Mouse (Mus musculus) kidney, postnatal 0 days (tissue): Measurements from ENCODE around the gene Net1. TPM values are rescaled to one million over a fixed set of nuclear protein-coding genes. Genes with fewer than 3 reads are reported as not detected.

ENCODE experiments used
- ATAC-seq: fragments of 200-750 bp; cut with Nextera tagmentation; replicated peaks from 2 replicates; pipeline ENCODE4 v1.8.0; 2017; ENCODE audit warnings: low read depth, moderate number of reproducible peaks, moderate TSS enrichment, moderate library complexity; ENCODE audit not compliant: low FRiP score
- DNase-seq: peaks from one replicate; pipeline ENCODE4 v3.0.0-alpha.2; 2016; ENCODE audit warnings: low spot score
- H3K27ac ChIP-seq: fragments of 300-500 bp; sonication (generic); 2 replicates; pipeline ENCODE4 v1.5.1; 2014; ENCODE audit warnings: mild to moderate bottlenecking
- H3K27me3 ChIP-seq: fragments of 300-500 bp; sonication (generic); 2 replicates; pipeline ENCODE4 v1.6.1; 2014; ENCODE audit warnings: low read length, mixed read lengths; ENCODE audit not compliant: insufficient read depth
- H3K36me3 ChIP-seq: fragments of 300-500 bp; sonication (generic); 2 replicates; pipeline ENCODE4 v1.6.1; 2014; ENCODE audit warnings: low read length, mixed read lengths; ENCODE audit not compliant: insufficient read depth
- H3K4me1 ChIP-seq: fragments of 300-500 bp; sonication (generic); replicated peaks from 2 replicates; pipeline ENCODE4 v1.6.1; 2014; ENCODE audit warnings: antibody characterized with exemption, low read length, mixed read lengths; ENCODE audit not compliant: insufficient read depth
- H3K4me2 ChIP-seq: fragments of 300-500 bp; sonication (generic); 2 replicates; pipeline ENCODE4 v1.6.1; 2014; ENCODE audit warnings: mild to moderate bottlenecking, low read length, moderate library complexity, mixed read lengths
- H3K4me3 ChIP-seq: fragments of 300-500 bp; sonication (generic); replicated peaks from 2 replicates; pipeline ENCODE4 v1.5.1; 2014; ENCODE audit warnings: low read depth, low read length
- H3K9ac ChIP-seq: fragments of 300-500 bp; sonication (generic); 2 replicates; pipeline ENCODE4 v1.6.1; 2014; ENCODE audit warnings: low read depth, low read length
- H3K9me3 ChIP-seq: fragments of 300-500 bp; sonication (generic); replicated peaks from 2 replicates; pipeline ENCODE4 v1.6.1; 2016; ENCODE audit warnings: low read length, inconsistent platforms, mixed read lengths
- CTCF ChIP-seq: IDR thresholded peaks from 2 replicates; pipeline ENCODE4 v1.5.1; 2016; ENCODE audit warnings: antibody characterized with exemption, low read depth, mild to moderate bottlenecking, moderate library complexity
- WGBS: fragments of 180-500 bp; shearing (Covaris S2); extraction: QIAGEN DNeasy Blood & Tissue Kit; methylation state at CpG from one replicate; pipeline ENCODE4 v1.1.7; 2014; 5-methylcytosine and 5-hydroxymethylcytosine counted together
- polyA plus RNA-seq: library from polyadenylated mRNA; unstranded; fragments of >200 nt; fragmentation: Nextera tagmentation; extraction: Ambion mirVana; gene quantifications from 2 replicates; pipeline ENCODE4 v1.2.1, GENCODE M21; 2015

The Net1 gene
- polyA plus RNA-seq, 1 experiment from 2014 or later, result 46.0 TPM

- peak; percentile 8; the same call in 1 of the 2 replicates for TF ChIP-seq CTCF
- peak; percentile 97 for ATAC-seq
- Histone ChIP-seq H3K9ac (peak overlapping the region; percentile 63), H3K9me3 (no peaks in the 10 kb centered on the region), H3K27me3 (no peaks in the 10 kb centered on the region), H3K4me1 (no peaks in the 10 kb centered on the region; the same call in 1 of the 2 replicates), H3K4me2 (peak overlapping the region; percentile 54), H3K27ac (peak overlapping the region; percentile 38; the same call in 1 of the 2 replicates), H3K4me3 (peak overlapping the region; percentile 44), H3K36me3 (0 out of 2 replicates have a peak, but pooled peaks cover 4% of the 10 kb centered on the region)
- DNase-seq, result peak; percentile 87
- WGBS, result under 1% methylated on average over 35 of the region's 35 CpGs
These were observed 24.8 kb downstream of the Net1 start for GRCm38 (mm10) chr13:3893126-3893734.

GRCm38 (mm10) chr13:3892601-3893000 lies 25.4 kb downstream of the Net1 start:
- peak overlapping the region; percentile 63; the same call in 1 of the 2 replicates for H3K9ac ChIP-seq
- H3K27me3 ChIP-seq, result no peaks in the 10 kb centered on the region
- peaks cover 9% of the 10 kb centered on the region for H3K36me3 ChIP-seq
- H3K4me1 ChIP-seq, result no peaks in the 10 kb centered on the region; the same call in 1 of the 2 replicates
- WGBS, result 18% methylated on average over 7 of the region's 7 CpGs
- H3K4me2 ChIP-seq, result peak overlapping the region; percentile 54
- 0 out of 2 replicates have a peak overlapping the region, but pooled peaks have one; percentile 51 for H3K27ac ChIP-seq
- H3K9me3 ChIP-seq, result no peaks in the 10 kb centered on the region
- H3K4me3 ChIP-seq, result peak overlapping the region; percentile 44
- ATAC-seq, result no peak
- TF ChIP-seq CTCF, result no peak
- DNase-seq, result peak; percentile 25

- DNase-seq (peak; percentile 39), ATAC-seq (peak; percentile 43)
- Histone ChIP-seq H3K27me3 (no peaks in the 10 kb centered on the region), H3K4me1 (no peaks in the 10 kb centered on the region; the same call in 1 of the 2 replicates), H3K27ac (peak overlapping the region; percentile 51), H3K9me3 (no peaks in the 10 kb centered on the region), H3K36me3 (peaks cover 19% of the 10 kb centered on the region), H3K4me3 (peak overlapping the region; percentile 44), H3K9ac (peak overlapping the region; percentile 63; the same call in 1 of the 2 replicates), H3K4me2 (peak overlapping the region; percentile 54)
- 31% methylated on average over 8 of the region's 8 CpGs for WGBS
- no peak for TF ChIP-seq CTCF
These were observed 26.4 kb downstream of the Net1 start for GRCm38 (mm10) chr13:3891479-3892087.

- H3K36me3 ChIP-seq, result peaks cover 32% of the 10 kb centered on the region
- no peak overlapping the region for H3K9ac ChIP-seq
- H3K4me2 ChIP-seq, result no peak overlapping the region
- ATAC-seq (no peak), DNase-seq (peak; percentile 14)
- H3K27ac ChIP-seq, result 0 out of 2 replicates have a peak overlapping the region, but pooled peaks have one; percentile 31
- no peaks in the 10 kb centered on the region for H3K9me3 ChIP-seq
- H3K4me3 ChIP-seq, result no peak overlapping the region
- no peak for TF ChIP-seq CTCF
- no peaks in the 10 kb centered on the region; the same call in 1 of the 2 replicates for H3K4me1 ChIP-seq
- H3K27me3 ChIP-seq, result no peaks in the 10 kb centered on the region
- WGBS, result 34% methylated on average over 8 of the region's 8 CpGs
These were observed 28.0 kb downstream of the Net1 start for GRCm38 (mm10) chr13:3890061-3890460.

- no peaks in the 10 kb centered on the region; the same call in 1 of the 2 replicates for H3K4me1 ChIP-seq
- no peak overlapping the region for H3K4me3 ChIP-seq
- no peaks in the 10 kb centered on the region for H3K9me3 ChIP-seq
- H3K27ac ChIP-seq, result no peak overlapping the region
- H3K4me2 ChIP-seq, result no peak overlapping the region
- H3K27me3 ChIP-seq, result no peaks in the 10 kb centered on the region
- no peak for DNase-seq
- H3K36me3 ChIP-seq, result peaks cover 42% of the 10 kb centered on the region
- ATAC-seq, result no peak
- H3K9ac ChIP-seq, result no peak overlapping the region
- TF ChIP-seq CTCF, result no peak
- 91% methylated on average over 3 of the region's 3 CpGs for WGBS
These were observed 28.9 kb downstream of the Net1 start for GRCm38 (mm10) chr13:3889111-3889510.

- no peak overlapping the region for H3K4me2 ChIP-seq
- H3K4me1 ChIP-seq, result no peaks in the 10 kb centered on the region; the same call in 1 of the 2 replicates
- no peak overlapping the region for H3K27ac ChIP-seq
- DNase-seq, result no peak
- H3K4me3 ChIP-seq, result no peak overlapping the region
- peaks cover 47% of the 10 kb centered on the region for H3K36me3 ChIP-seq
- TF ChIP-seq CTCF, result no peak
- 94% methylated on average over 7 of the region's 7 CpGs for WGBS
- no peaks in the 10 kb centered on the region for H3K9me3 ChIP-seq
- H3K27me3 ChIP-seq, result no peaks in the 10 kb centered on the region
- ATAC-seq, result no peak
- no peak overlapping the region for H3K9ac ChIP-seq
These were observed 31.4 kb downstream of the Net1 start for GRCm38 (mm10) chr13:3886663-3887062.
